ENCODE assay signal across 9 mouse cellular contexts in the genomic region with DNA sequence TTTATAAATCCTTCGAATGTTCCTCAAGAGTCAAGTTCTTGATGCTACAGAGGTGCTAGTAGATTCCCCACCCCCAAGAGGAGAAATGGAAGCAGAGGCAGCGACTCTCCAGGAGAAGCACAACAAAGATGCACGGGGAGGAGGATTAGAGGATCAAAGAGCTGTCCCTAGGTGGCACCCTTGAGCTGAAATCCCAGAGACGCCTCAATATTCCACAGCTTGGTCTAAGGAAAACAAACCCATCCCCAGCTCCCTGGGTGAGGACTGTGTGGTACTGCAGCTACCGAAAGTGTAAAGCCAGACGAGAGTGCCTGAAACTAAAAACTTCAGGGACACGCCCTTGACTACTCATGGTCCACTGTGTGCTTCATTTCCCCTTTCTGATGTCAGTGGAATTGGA. TPM values are rescaled to one million over a fixed set of nuclear protein-coding genes. Genes with fewer than 3 reads are reported as not detected.
DNase-seq lines count a peak whose midpoint lies in the region; ATAC-seq and TF ChIP-seq lines count a peak whose summit lies in the region.
"Had no signal": no experiment of that assay in that cellular context is flagged by ENCODE, and none has a peak within 500 bp of the region (broad histone marks: within the 10 kb centered on the region; RNA-seq: fewer than 3 reads in every experiment).

No protein-coding gene starts in this region.

- no peak overlapping the region for H3K4me3 ChIP-seq in midbrain, embryonic 11.5 days (ENCODE audit: low read depth, low read length)
- H3K4me3 ChIP-seq in midbrain, embryonic 16.5 days (ENCODE audit: low read depth, low read length): no peak overlapping the region
- no peak overlapping the region for H3K4me3 ChIP-seq in forebrain, postnatal 0 days (ENCODE audit: low read depth, low read length)
- H3K4me3 ChIP-seq in hindbrain, embryonic 14.5 days (replicated peaks; ENCODE audit: low read length): no peak overlapping the region

- DNase-seq in midbrain, embryonic 11.5 days (ENCODE audit: low spot score, missing footprints): peak; percentile 95
- DNase-seq in cerebellum, adult 18-20 months: peak; percentile 65 to 73
- DNase-seq in forebrain, postnatal 0 days: peak; percentile 65
- peak; percentile 60 for DNase-seq in hindbrain, embryonic 14.5 days (ENCODE audit: low spot score)
- DNase-seq in layer of hippocampus, postnatal 10 days (ENCODE audit: low spot score in 2 of 2): peak; percentile 68 to 78
- DNase-seq in lung, postnatal 36 days: peak; percentile 87
- DNase-seq in right cerebral cortex, postnatal 36 days (ENCODE audit: low spot score in 2 of 2): peak; percentile 7 to 35

- WGBS in midbrain, embryonic 11.5 days: 12% methylated on average over 7 of the region's 7 CpGs
- WGBS in midbrain, embryonic 16.5 days: 8% methylated on average over 7 of the region's 7 CpGs
- 9% methylated on average over 7 of the region's 7 CpGs for WGBS in forebrain, postnatal 0 days
- 8% methylated on average over 7 of the region's 7 CpGs for WGBS in hindbrain, embryonic 14.5 days

- H3K4me1 ChIP-seq in midbrain, embryonic 11.5 days (ENCODE audit: control insufficient read depth, insufficient read depth, low read length): peaks cover 8% of the 10 kb centered on the region; the same call in 1 of the 2 replicates
- peaks cover under 1% of the 10 kb centered on the region; the same call in 1 of the 2 replicates for H3K4me1 ChIP-seq in midbrain, embryonic 16.5 days (ENCODE audit: control insufficient read depth, insufficient read depth, low read length)
- H3K4me1 ChIP-seq in forebrain, postnatal 0 days (ENCODE audit: insufficient read depth): no peaks in the 10 kb centered on the region
- H3K4me1 ChIP-seq in hindbrain, embryonic 14.5 days (replicated peaks; ENCODE audit: control insufficient read depth, insufficient read depth, low read length): 0 out of 2 replicates have a peak, but pooled peaks cover 3% of the 10 kb centered on the region

- no peaks in the 10 kb centered on the region for H3K36me3 ChIP-seq in midbrain, embryonic 11.5 days (ENCODE audit: control insufficient read depth, insufficient read depth, low read length)
- no peaks in the 10 kb centered on the region for H3K36me3 ChIP-seq in midbrain, embryonic 16.5 days (ENCODE audit: control insufficient read depth, insufficient read depth, low read length)
- no peaks in the 10 kb centered on the region for H3K36me3 ChIP-seq in forebrain, postnatal 0 days (ENCODE audit: insufficient read depth)
- H3K36me3 ChIP-seq in hindbrain, embryonic 14.5 days (replicated peaks; ENCODE audit: control insufficient read depth, insufficient read depth): no peaks in the 10 kb centered on the region

- H3K9ac ChIP-seq in midbrain, embryonic 11.5 days (ENCODE audit: low read length): no peak overlapping the region
- H3K9ac ChIP-seq in midbrain, embryonic 16.5 days (ENCODE audit: low read depth, low read length): no peak overlapping the region
- H3K9ac ChIP-seq in forebrain, postnatal 0 days: no peak overlapping the region
- no peak overlapping the region for H3K9ac ChIP-seq in hindbrain, embryonic 14.5 days

- H3K4me2 ChIP-seq in midbrain, embryonic 11.5 days: no peak overlapping the region
- no peak overlapping the region for H3K4me2 ChIP-seq in midbrain, embryonic 16.5 days (ENCODE audit: low read length)
- H3K4me2 ChIP-seq in forebrain, postnatal 0 days (ENCODE audit: low read depth): no peak overlapping the region
- H3K4me2 ChIP-seq in hindbrain, embryonic 14.5 days (replicated peaks): no peak overlapping the region

- peak; percentile 45; the same call in 1 of the 2 replicates for ATAC-seq in midbrain, embryonic 11.5 days (ENCODE audit: low FRiP score)
- no peak for ATAC-seq in midbrain, embryonic 16.5 days
- ATAC-seq in forebrain, postnatal 0 days: peak; percentile 83
- no peak for ATAC-seq in hindbrain, embryonic 14.5 days (ENCODE audit: low FRiP score)

- no peaks in the 10 kb centered on the region; the same call in 1 of the 2 replicates for H3K27me3 ChIP-seq in midbrain, embryonic 11.5 days (ENCODE audit: control insufficient read depth, insufficient read depth, low read length)
- no peaks in the 10 kb centered on the region for H3K27me3 ChIP-seq in midbrain, embryonic 16.5 days (ENCODE audit: control insufficient read depth, insufficient read depth, low read depth, low read length)
- H3K27me3 ChIP-seq in forebrain, postnatal 0 days (ENCODE audit: insufficient read depth, low read length): peaks cover 3% of the 10 kb centered on the region; the same call in 1 of the 2 replicates
- H3K27me3 ChIP-seq in hindbrain, embryonic 14.5 days (ENCODE audit: control insufficient read depth, insufficient read depth, low read length): 0 out of 2 replicates have a peak, but pooled peaks cover 5% of the 10 kb centered on the region

- H3K27ac ChIP-seq in midbrain, embryonic 11.5 days (ENCODE audit: low read depth, low read length): no peak overlapping the region
- H3K27ac ChIP-seq in midbrain, embryonic 16.5 days (ENCODE audit: low read length): no peak overlapping the region
- H3K27ac ChIP-seq in forebrain, postnatal 0 days (ENCODE audit: low read depth, low read length): no peak overlapping the region
- no peak overlapping the region for H3K27ac ChIP-seq in hindbrain, embryonic 14.5 days

- TF ChIP-seq CTCF in forebrain, postnatal 0 days (IDR thresholded peaks at IDR 0.05; ENCODE audit: low read depth): peak; percentile 69

- no peaks in the 10 kb centered on the region for H3K9me3 ChIP-seq in midbrain, embryonic 11.5 days (ENCODE audit: control insufficient read depth, low read length)
- H3K9me3 ChIP-seq in midbrain, embryonic 16.5 days (replicated peaks; ENCODE audit: control insufficient read depth, low read length, poor library complexity, severe bottlenecking): no peaks in the 10 kb centered on the region
- H3K9me3 ChIP-seq in forebrain, postnatal 0 days (ENCODE audit: low read length): no peaks in the 10 kb centered on the region
- no peaks in the 10 kb centered on the region for H3K9me3 ChIP-seq in hindbrain, embryonic 14.5 days (ENCODE audit: control insufficient read depth, low read length)

RNA-seq across cellular contexts. Expression of a gene that starts 2.8 kb away (rescaled TPM):
- 0.03 TPM in 1 of 2 replicates, not detected in the other for polyA plus RNA-seq in midbrain, embryonic 11.5 days (2014; fragmentation: Nextera tagmentation; extraction: Ambion mirVana)
- 0.11 and 0.15 TPM in 2 replicates for polyA plus RNA-seq in midbrain, embryonic 16.5 days (2015; fragmentation: Nextera tagmentation; extraction: Ambion mirVana)
- 0.81 and 1.5 TPM in 2 replicates for total RNA-seq in forebrain, postnatal 0 days (2014; rRNA removed)
- polyA plus RNA-seq in forebrain, postnatal 0 days (2015; fragmentation: Nextera tagmentation; extraction: Ambion mirVana): 0.15 and 0.25 TPM in 2 replicates
- 0.09 and 0.16 TPM in 2 replicates for polyA plus RNA-seq in hindbrain, embryonic 14.5 days (2014; fragmentation: Nextera tagmentation; extraction: Ambion mirVana)
- under 1 TPM; 0.37 to 0.42 TPM for total RNA-seq in layer of hippocampus, postnatal 10 days (2021)
- total RNA-seq: neutrophil, adult 5-6 weeks had no signal

RNA-seq across cellular contexts. Expression of a gene that starts 4.3 kb away (rescaled TPM):
- 23.2 and 23.6 TPM in 2 replicates for polyA plus RNA-seq in midbrain, embryonic 11.5 days (2014; fragmentation: Nextera tagmentation; extraction: Ambion mirVana)
- polyA plus RNA-seq in midbrain, embryonic 16.5 days (2015; fragmentation: Nextera tagmentation; extraction: Ambion mirVana): 12.9 and 31.7 TPM in 2 replicates
- total RNA-seq in forebrain, postnatal 0 days (2014; rRNA removed): 12.6 and 14.6 TPM in 2 replicates
- 12.2 and 17.4 TPM in 2 replicates for polyA plus RNA-seq in forebrain, postnatal 0 days (2015; fragmentation: Nextera tagmentation; extraction: Ambion mirVana)
- 12.0 and 15.2 TPM in 2 replicates for polyA plus RNA-seq in hindbrain, embryonic 14.5 days (2014; fragmentation: Nextera tagmentation; extraction: Ambion mirVana)
- total RNA-seq in layer of hippocampus, postnatal 10 days (2021): 10 to 100 TPM; 16.8 to 17.4 TPM

RNA-seq across cellular contexts. Expression of a gene that starts 47.2 kb away (rescaled TPM):
- polyA plus RNA-seq in midbrain, embryonic 11.5 days (2014; fragmentation: Nextera tagmentation; extraction: Ambion mirVana): not detected in 2 replicates
- not detected in 2 replicates for polyA plus RNA-seq in midbrain, embryonic 16.5 days (2015; fragmentation: Nextera tagmentation; extraction: Ambion mirVana)
- total RNA-seq in forebrain, postnatal 0 days (2014; rRNA removed): 1.5 TPM in 1 of 2 replicates, not detected in the other
- polyA plus RNA-seq in forebrain, postnatal 0 days (2015; fragmentation: Nextera tagmentation; extraction: Ambion mirVana): 0.08 and 0.19 TPM in 2 replicates
- polyA plus RNA-seq in hindbrain, embryonic 14.5 days (2014; fragmentation: Nextera tagmentation; extraction: Ambion mirVana): not detected in 2 replicates
- total RNA-seq in layer of hippocampus, postnatal 10 days (2021): under 1 TPM; 0.36 to 0.73 TPM
- total RNA-seq: neutrophil, adult 5-6 weeks had no signal

Comparison
In these comparisons a context has a peak if more than half of its experiments do, and no peak if none do; other contexts are left out.
1. ATAC-seq: peak in midbrain, embryonic 11.5 days (single experiment) and forebrain, postnatal 0 days (single experiment); none in midbrain, embryonic 16.5 days (single experiment) and hindbrain, embryonic 14.5 days (single experiment).
2. DNase-seq: peak in every context shown above with its lines; median percentile 95 in midbrain, embryonic 11.5 days; 87 in lung, postnatal 36 days; 73 in layer of hippocampus, postnatal 10 days; 69 in cerebellum, adult 18-20 months; 65 in forebrain, postnatal 0 days; 60 in hindbrain, embryonic 14.5 days; 21 in right cerebral cortex, postnatal 36 days.